32 mouse cellular contexts compared by ENCODE assay signal in genomic region chr1:129542563-129543146, GRCm38 (mm10).
DNase-seq lines count a peak whose midpoint lies in the region; ATAC-seq and TF ChIP-seq lines count a peak whose summit lies in the region.
"Had no signal": no experiment of that assay in that cellular context is flagged by ENCODE, and none has a peak within 500 bp of the region (broad histone marks: within the 10 kb centered on the region; RNA-seq: fewer than 3 reads in every experiment).

No protein-coding gene starts in this region.

- H3K27ac ChIP-seq in lung, postnatal 0 days (ENCODE audit: low read length), result no peak overlapping the region
- no peak overlapping the region for H3K27ac ChIP-seq in layer of hippocampus, adult 2 months
- H3K27ac ChIP-seq: embryonic facial prominence, embryonic 10.5 days; embryonic facial prominence, embryonic 15.5 days; forebrain, embryonic 13.5 days; heart, embryonic 15.5 days; hindbrain, embryonic 14.5 days; liver, embryonic 12.5 days; midbrain, embryonic 13.5 days; neural tube, embryonic 15.5 days had no signal

- no peak for TF ChIP-seq CTCF in lung, postnatal 0 days (IDR thresholded peaks at IDR 0.05)
- TF ChIP-seq CTCF in Patski (IDR thresholded peaks at IDR 0.05), result no peak
- no peak for TF ChIP-seq CTCF in layer of hippocampus, adult 2 months (conservative IDR thresholded peaks at IDR 0.05)

- no peak overlapping the region for H3K9ac ChIP-seq in lung, postnatal 0 days (replicated peaks; ENCODE audit: low read depth)
- H3K9ac ChIP-seq: embryonic facial prominence, embryonic 15.5 days; forebrain, embryonic 13.5 days; heart, embryonic 15.5 days; hindbrain, embryonic 14.5 days; liver, embryonic 12.5 days; liver, postnatal 0 days; midbrain, embryonic 13.5 days; neural tube, embryonic 15.5 days had no signal

- H3K4me2 ChIP-seq in lung, postnatal 0 days (replicated peaks; ENCODE audit: low read depth, low read length), result no peak overlapping the region
- H3K4me2 ChIP-seq: embryonic facial prominence, embryonic 15.5 days; forebrain, embryonic 13.5 days; heart, embryonic 15.5 days; hindbrain, embryonic 14.5 days; liver, embryonic 12.5 days; midbrain, embryonic 13.5 days; neural tube, embryonic 15.5 days had no signal

- H3K27me3 ChIP-seq in lung, postnatal 0 days (replicated peaks; ENCODE audit: insufficient read depth, low read length), result no peaks in the 10 kb centered on the region
- H3K27me3 ChIP-seq in Patski, result no peaks in the 10 kb centered on the region
- H3K27me3 ChIP-seq: embryonic facial prominence, embryonic 15.5 days; forebrain, embryonic 13.5 days; heart, embryonic 15.5 days; liver, embryonic 12.5 days; megakaryocyte, embryonic 14.5 days; midbrain, embryonic 13.5 days; neural tube, embryonic 15.5 days had no signal

- H3K4me1 ChIP-seq in lung, postnatal 0 days (ENCODE audit: insufficient read depth, low read depth, low read length), result no peaks in the 10 kb centered on the region
- H3K4me1 ChIP-seq: embryonic facial prominence, embryonic 10.5 days; embryonic facial prominence, embryonic 15.5 days; forebrain, embryonic 13.5 days; liver, embryonic 12.5 days; megakaryocyte, embryonic 14.5 days; midbrain, embryonic 13.5 days had no signal

- TF ChIP-seq EP300 in lung, postnatal 0 days (IDR thresholded peaks at IDR 0.05), result no peak

- WGBS in lung, postnatal 0 days, result 63% methylated on average over 3 of the region's 3 CpGs

- ATAC-seq in lung, postnatal 0 days, result no peak
- peak; percentile 69 for ATAC-seq in Patski
- ATAC-seq in hematopoietic stem cell, adult 5-6 weeks (replicated peaks in 1 of 2; ENCODE audit: insufficient read depth in 1 of 2, low FRiP score in 2 of 2, low TSS enrichment in 1 of 2, low read depth in 1 of 2, poor library complexity in 2 of 2, severe bottlenecking in 2 of 2), result peak; percentile 29 to 42; a peak in 2 of 4 replicates
- no peak for ATAC-seq in CD4-positive, CD25-positive, alpha-beta regulatory T cell, adult 4 months
- ATAC-seq: activated CD4-positive, CD25-positive, alpha-beta regulatory T cell, adult 4 months; forebrain, embryonic 13.5 days; intestine, postnatal 0 days; liver, embryonic 12.5 days; liver, postnatal 0 days; midbrain, embryonic 13.5 days had no signal

- in situ Hi-C loops in Patski (cut with MboI; ENCODE audit: low pct_unique_long_range_greater_than_20kb), result no loop called here

- no peak overlapping the region for H3K4me3 ChIP-seq in lung, postnatal 0 days (ENCODE audit: low read depth, low read length)
- no peak overlapping the region for H3K4me3 ChIP-seq in layer of hippocampus, adult 2 months
- H3K4me3 ChIP-seq: embryonic facial prominence, embryonic 10.5 days; embryonic facial prominence, embryonic 15.5 days; forebrain, embryonic 13.5 days; heart, embryonic 15.5 days; liver, embryonic 12.5 days; megakaryocyte, embryonic 14.5 days; midbrain, embryonic 13.5 days; neural tube, embryonic 15.5 days had no signal

- DNase-seq in lung, postnatal 0 days (ENCODE audit: low spot score), result peak; percentile 4
- no peak for DNase-seq in lung, postnatal 10 days
- peak; percentile 2 for DNase-seq in Patski (ENCODE audit: low read depth, low spot score)
- no peak for DNase-seq in layer of hippocampus, adult 2 months (ENCODE audit: low spot score in 2 of 2)
- DNase-seq: adrenal gland, adult 2 months; adrenal gland, postnatal 36 days; cerebellum, adult 18-20 months; cerebellum, postnatal 10 days; gastrocnemius, postnatal 25 days; heart, adult 18-20 months; heart, postnatal 4 days; kidney, adult 9 months; kidney, postnatal 14 days; left cerebral cortex, postnatal 4 days; liver, postnatal 0 days; lung, postnatal 14 days; retina, postnatal 1 day; right cerebral cortex, postnatal 14 days; thymus, postnatal 4 days had no signal

- CTCF ChIA-PET in Patski (lab: Charles Lee), result interaction anchor here (1.0 kb wide), 1 partner anchor 11 kb away, joined by 3 read pairs; no protein-coding TSS in a partner anchor

- no peaks in the 10 kb centered on the region for H3K9me3 ChIP-seq in lung, postnatal 0 days (ENCODE audit: low read length)
- H3K9me3 ChIP-seq: embryonic facial prominence, embryonic 10.5 days; embryonic facial prominence, embryonic 15.5 days; forebrain, embryonic 13.5 days; heart, embryonic 15.5 days; liver, embryonic 12.5 days; megakaryocyte, embryonic 14.5 days; midbrain, embryonic 13.5 days; neural tube, embryonic 15.5 days had no signal

- no peaks in the 10 kb centered on the region for H3K36me3 ChIP-seq in lung, postnatal 0 days (ENCODE audit: insufficient read depth, low read length)
- H3K36me3 ChIP-seq: embryonic facial prominence, embryonic 10.5 days; embryonic facial prominence, embryonic 15.5 days; heart, embryonic 15.5 days; liver, embryonic 12.5 days; midbrain, embryonic 13.5 days; neural tube, embryonic 15.5 days had no signal

- POLR2A ChIA-PET in Patski (lab: Charles Lee), result no interaction called here

Comparison
In these comparisons a context has a peak if more than half of its experiments do, and no peak if none do; other contexts are left out.
1. DNase-seq: peak in lung, postnatal 0 days (single experiment) and Patski (single experiment); none in lung, postnatal 10 days (single experiment) and layer of hippocampus, adult 2 months (0 of 2).
2. ATAC-seq: peak in Patski (single experiment) and hematopoietic stem cell, adult 5-6 weeks (2 of 2); none in lung, postnatal 0 days (single experiment) and CD4-positive, CD25-positive, alpha-beta regulatory T cell, adult 4 months (single experiment).